Mouse (Mus musculus) myocyte (in vitro differentiated cells): ENCODE data around the gene Sh2d6. TPM values are rescaled to one million over a fixed set of nuclear protein-coding genes. Genes with fewer than 3 reads are reported as not detected.

Experiments
- H3K27me3 ChIP-seq: one replicate; pipeline ENCODE4 v1.6.1; 2011; ENCODE audit not compliant: control insufficient read depth, insufficient read depth, insufficient read length
- H3K36me3 ChIP-seq: one replicate; pipeline ENCODE4 v1.6.1; 2011; ENCODE audit not compliant: control insufficient read depth, insufficient read depth
- H3K4me2 ChIP-seq: one replicate; pipeline ENCODE4 v1.6.1; 2011; ENCODE audit warnings: low read depth, control low read depth
- H3K4me3 ChIP-seq: one replicate; pipeline ENCODE4 v1.5.1; 2011; ENCODE audit warnings: mild to moderate bottlenecking, control low read depth, moderate library complexity
- H3K79me2 ChIP-seq: one replicate; pipeline ENCODE4 v1.6.1; 2011; ENCODE audit not compliant: control insufficient read depth, insufficient read depth
- H3ac ChIP-seq: one replicate; pipeline ENCODE4 v1.6.1; 2011; ENCODE audit not compliant: control insufficient read depth, insufficient read length
- CEBPB ChIP-seq: IDR thresholded peaks from 2 replicates; pipeline ENCODE4 v1.6.1; 2011; ENCODE audit warnings: mild to moderate bottlenecking, moderate library complexity; ENCODE audit not compliant: poor library complexity, insufficient read depth, severe bottlenecking
- E2F4 ChIP-seq: IDR thresholded peaks from one replicate; pipeline ENCODE4 v1.6.1; 2011; ENCODE audit warnings: mild to moderate bottlenecking, control low read depth, moderate library complexity; ENCODE audit not compliant: insufficient read depth
- MAX ChIP-seq: IDR thresholded peaks from one replicate; pipeline ENCODE4 v1.6.1; 2011; ENCODE audit warnings: low read depth, mild to moderate bottlenecking, control low read depth
- MYOD1 ChIP-seq, 3 experiments: IDR thresholded peaks; one replicate each; pipeline ENCODE4 v1.6.1; 2011; ENCODE audit warnings: control low read depth in 2 of 3, low read depth in 2 of 3, mild to moderate bottlenecking in 2 of 3, moderate library complexity in 1 of 3; ENCODE audit not compliant: insufficient read length in 2 of 3, control insufficient read depth in 1 of 3
- MYOG ChIP-seq, 3 experiments: IDR thresholded peaks; one replicate each; pipeline ENCODE4 v1.6.1; 2011; ENCODE audit warnings: control low read depth in 2 of 3, low read depth in 2 of 3, mild to moderate bottlenecking in 2 of 3; ENCODE audit not compliant: insufficient read length in 2 of 3, control insufficient read depth in 1 of 3, insufficient read depth in 1 of 3
- POLR2A ChIP-seq: IDR thresholded peaks from one replicate; pipeline ENCODE4 v1.6.1; 2011; ENCODE audit warnings: low read depth, mild to moderate bottlenecking, control low read depth, moderate library complexity; ENCODE audit not compliant: insufficient read length
- POLR2AphosphoS2 ChIP-seq: IDR thresholded peaks from one replicate; pipeline ENCODE4 v1.6.1; 2011; ENCODE audit warnings: low read depth, control low read depth; ENCODE audit not compliant: insufficient read length
- REST ChIP-seq: IDR thresholded peaks from one replicate; pipeline ENCODE4 v1.6.1; 2011; ENCODE audit warnings: mild to moderate bottlenecking, control low read depth, moderate library complexity; ENCODE audit not compliant: insufficient read depth, insufficient read length
- SRF ChIP-seq: IDR thresholded peaks from one replicate; pipeline ENCODE4 v1.6.1; 2011; ENCODE audit warnings: low read depth; ENCODE audit not compliant: control insufficient read depth, insufficient read length
- TCF12 ChIP-seq: IDR thresholded peaks from one replicate; pipeline ENCODE4 v1.6.1; 2011; ENCODE audit warnings: mild to moderate bottlenecking, control low read depth; ENCODE audit not compliant: poor library complexity, insufficient read depth, severe bottlenecking
- TCF3 ChIP-seq: IDR thresholded peaks from one replicate; pipeline ENCODE4 v1.6.1; 2011; ENCODE audit warnings: low read depth, control low read depth; ENCODE audit not compliant: insufficient read length
- USF1 ChIP-seq: IDR thresholded peaks from one replicate; pipeline ENCODE4 v1.6.1; 2011; ENCODE audit warnings: low read depth, mild to moderate bottlenecking, control low read depth, moderate library complexity
- polyA plus RNA-seq: library from polyadenylated mRNA; unstranded; fragments of >200 nt; fragmentation: generic; extraction: Trizol; gene quantifications from one replicate; pipeline ENCODE4 v1.2.1, GENCODE M21; 2012; ENCODE audit warnings: missing spikeins

The Sh2d6 gene
- polyA plus RNA-seq, 1 experiment = 1.1 TPM

DNA sequence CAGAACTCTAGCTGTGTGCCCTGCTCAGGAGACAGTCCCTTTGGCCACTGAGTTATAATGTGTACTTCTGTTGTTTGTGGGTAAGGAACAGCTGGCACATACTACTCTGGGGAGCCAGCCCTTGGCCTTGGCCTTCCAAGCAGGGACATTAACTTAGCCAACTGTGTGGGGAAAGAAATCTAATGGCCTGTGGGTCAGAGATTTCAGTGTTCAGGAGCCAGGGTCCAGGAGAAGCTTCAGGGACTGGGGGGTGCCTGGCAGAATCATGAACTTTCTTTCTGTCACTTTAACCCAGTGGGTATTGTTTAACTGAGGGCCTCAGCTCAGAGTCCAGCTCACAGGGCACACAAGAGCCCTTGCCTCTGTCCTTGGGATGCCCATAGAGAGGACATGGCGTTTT is 15.4 kb downstream of the Sh2d6 start:
- TF ChIP-seq TCF12 (no peak), CEBPB (no peak), SRF (no peak), POLR2A (no peak), REST (no peak), MAX (no peak), MYOD1 (IDR thresholded peaks at IDR 0.05; ENCODE audit: control insufficient read depth in 1 of 3, insufficient read length in 2 of 3, low read depth in 2 of 3) (peak in 2 of 3 experiments; percentile 4 to 12), E2F4 (no peak), USF1 (no peak), POLR2AphosphoS2 (no peak), MYOG (IDR thresholded peaks at IDR 0.05; ENCODE audit: control insufficient read depth in 1 of 3, insufficient read depth in 1 of 3, insufficient read length in 2 of 3, low read depth in 2 of 3) (peak in 1 of 3 experiments; percentile 64)
- H3K36me3 ChIP-seq = no peaks in the 10 kb centered on the region
- no peaks in the 10 kb centered on the region for H3K27me3 ChIP-seq
- no peaks in the 10 kb centered on the region for H3K79me2 ChIP-seq
- no peak overlapping the region for H3ac ChIP-seq
- H3K4me3 ChIP-seq = no peak overlapping the region
- H3K4me2 ChIP-seq = no peak overlapping the region

DNA sequence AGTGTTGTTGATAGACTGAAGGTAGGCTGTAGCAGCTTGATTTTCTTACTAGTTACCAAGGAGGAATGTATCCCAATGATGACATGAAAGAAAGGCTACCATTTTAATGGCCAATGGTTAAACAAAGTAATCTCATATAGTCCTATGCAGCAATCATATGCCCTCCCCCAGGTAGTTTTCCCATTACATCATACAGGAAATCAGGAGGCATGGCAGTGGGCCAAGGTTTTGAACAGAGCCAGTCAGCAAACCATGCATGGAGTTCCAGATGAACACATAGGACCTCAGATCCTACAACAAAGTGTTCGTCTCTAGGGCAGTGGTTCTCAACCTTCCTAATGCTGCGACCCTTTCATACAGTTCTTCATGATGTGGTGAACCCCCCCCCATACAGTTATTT is 17.6 kb downstream of the Sh2d6 start:
- H3K4me3 ChIP-seq = no peak overlapping the region

DNA sequence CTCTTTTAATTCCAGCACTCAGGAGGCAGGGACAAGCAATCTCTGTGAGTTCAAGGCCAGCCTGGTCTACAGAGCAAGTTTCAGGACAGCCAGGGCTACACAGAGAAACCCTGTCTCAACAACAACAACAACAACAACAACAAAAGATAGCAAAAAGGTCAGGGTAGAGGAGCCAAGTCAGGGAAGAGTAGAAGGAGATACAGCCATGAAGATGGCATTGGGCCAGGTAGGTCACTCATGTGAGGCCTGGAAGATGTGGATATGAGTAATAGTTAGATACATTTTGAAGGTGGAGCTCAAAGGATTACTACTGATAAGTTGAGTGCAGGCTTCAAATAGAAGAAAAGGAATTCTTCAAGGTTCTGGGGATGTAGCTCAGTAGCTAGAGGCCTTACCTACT is 18.2 kb downstream of the Sh2d6 start:
- H3K4me2 ChIP-seq = no peak overlapping the region
- no peaks in the 10 kb centered on the region for H3K79me2 ChIP-seq
- no peaks in the 10 kb centered on the region for H3K27me3 ChIP-seq
- no peaks in the 10 kb centered on the region for H3K36me3 ChIP-seq
- H3ac ChIP-seq = no peak overlapping the region
- no peak overlapping the region for H3K4me3 ChIP-seq
- no peak for TF ChIP-seq TCF3
- TF ChIP-seq CEBPB = no peak
- TF ChIP-seq MAX = no peak
- TF ChIP-seq USF1 = no peak
- no peak for TF ChIP-seq MYOD1 (IDR thresholded peaks at IDR 0.05; ENCODE audit: control insufficient read depth in 1 of 3, insufficient read length in 2 of 3, low read depth in 2 of 3)
- no peak for TF ChIP-seq POLR2A
- no peak for TF ChIP-seq REST

More for the DNA sequence above, 17.6 kb downstream of the Sh2d6 start:
- H3K27me3 ChIP-seq = no peaks in the 10 kb centered on the region
- TF ChIP-seq CEBPB (no peak), E2F4 (no peak), MYOD1 (IDR thresholded peaks at IDR 0.05; ENCODE audit: control insufficient read depth in 1 of 3, insufficient read length in 2 of 3, low read depth in 2 of 3) (no peak), TCF3 (no peak), MYOG (IDR thresholded peaks at IDR 0.05; ENCODE audit: control insufficient read depth in 1 of 3, insufficient read depth in 1 of 3, insufficient read length in 2 of 3, low read depth in 2 of 3) (no peak)
- H3K4me2 ChIP-seq = no peak overlapping the region
- no peaks in the 10 kb centered on the region for H3K36me3 ChIP-seq
- no peak overlapping the region for H3ac ChIP-seq
- no peaks in the 10 kb centered on the region for H3K79me2 ChIP-seq

DNA sequence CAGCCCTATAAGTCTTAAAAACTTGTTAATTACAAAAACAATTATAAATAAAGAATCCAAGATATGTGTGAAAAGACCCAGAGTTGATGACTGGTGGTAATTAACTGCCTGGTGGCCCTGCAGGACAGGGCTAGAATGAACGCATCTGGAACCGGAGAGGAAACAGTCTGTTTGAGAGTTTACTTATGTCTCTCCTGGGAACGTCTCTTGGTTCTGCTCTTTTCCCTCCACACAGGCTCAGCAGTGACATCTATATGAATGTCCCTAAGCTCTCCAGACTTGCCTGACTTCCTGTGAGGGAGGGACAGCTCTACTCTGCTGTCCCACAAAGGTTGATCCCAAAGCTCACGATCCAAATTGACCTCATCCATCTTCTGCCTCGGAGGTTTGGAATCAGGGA is 22.6 kb downstream of the Sh2d6 start:
- Histone ChIP-seq H3K27me3 (no peaks in the 10 kb centered on the region), H3K4me3 (no peak overlapping the region), H3ac (no peak overlapping the region), H3K4me2 (no peak overlapping the region), H3K79me2 (no peaks in the 10 kb centered on the region), H3K36me3 (no peaks in the 10 kb centered on the region)
- no peak for TF ChIP-seq POLR2A
- TF ChIP-seq CEBPB = no peak
- TF ChIP-seq USF1 = no peak

DNA sequence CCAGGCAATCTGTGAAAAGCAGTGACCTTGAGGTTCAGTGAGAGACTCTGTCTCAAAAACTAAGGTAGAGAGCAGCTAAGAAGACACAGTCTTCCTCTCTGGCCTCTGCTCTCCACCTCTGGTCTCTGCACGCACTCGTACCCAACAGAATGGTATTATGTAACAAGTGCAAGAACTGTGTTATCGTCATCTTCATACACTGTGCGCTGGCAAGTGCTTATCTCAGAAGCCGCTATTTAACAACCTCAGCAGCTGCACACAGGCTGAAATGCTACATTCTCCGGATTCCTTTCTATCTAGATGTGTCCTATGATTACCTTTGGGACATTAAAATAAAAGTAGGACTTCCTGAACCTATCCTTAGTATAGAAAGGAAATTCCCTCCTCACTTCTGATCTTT is 28.6 kb downstream of the Sh2d6 start:
- H3K36me3 ChIP-seq = no peaks in the 10 kb centered on the region
- no peak overlapping the region for H3ac ChIP-seq
- TF ChIP-seq MYOD1 (IDR thresholded peaks at IDR 0.05; ENCODE audit: control insufficient read depth in 1 of 3, insufficient read length in 2 of 3, low read depth in 2 of 3) = peak in 2 of 3 experiments; percentile 66 to 68
- 0 out of 2 replicates have a peak, but pooled peaks have one; percentile 1 for TF ChIP-seq CEBPB
- TF ChIP-seq POLR2AphosphoS2 = no peak
- TF ChIP-seq MYOG (IDR thresholded peaks at IDR 0.05; ENCODE audit: control insufficient read depth in 1 of 3, insufficient read depth in 1 of 3, insufficient read length in 2 of 3, low read depth in 2 of 3) = peak in 2 of 3 experiments; percentile 7 to 57
- TF ChIP-seq TCF12 = peak; percentile 36
- no peak for TF ChIP-seq USF1
- no peaks in the 10 kb centered on the region for H3K27me3 ChIP-seq
- H3K79me2 ChIP-seq = no peaks in the 10 kb centered on the region
- no peak overlapping the region for H3K4me3 ChIP-seq
- peak overlapping the region; percentile 33 for H3K4me2 ChIP-seq

DNA sequence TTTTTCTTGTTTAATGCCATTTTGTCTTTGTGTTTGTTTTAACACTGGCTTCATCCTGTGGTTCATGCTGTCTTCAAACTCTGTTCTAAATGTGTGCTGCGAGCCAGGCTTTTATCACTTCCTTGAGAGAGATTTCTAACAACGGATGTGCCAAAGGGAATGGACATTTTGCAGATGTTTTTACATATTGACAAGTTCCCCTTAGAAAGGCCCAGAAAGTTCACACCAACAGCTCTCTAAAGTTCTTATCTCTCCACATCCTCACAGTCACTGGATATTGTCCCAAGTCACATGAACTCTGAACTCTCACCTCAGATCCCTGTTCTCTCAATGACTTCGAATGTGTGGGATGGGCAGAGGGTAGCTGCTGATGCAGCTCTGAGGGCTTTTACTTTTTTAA is 30.4 kb downstream of the Sh2d6 start:
- Histone ChIP-seq H3K4me3 (no peak overlapping the region), H3K27me3 (no peaks in the 10 kb centered on the region), H3ac (no peak overlapping the region), H3K79me2 (no peaks in the 10 kb centered on the region), H3K36me3 (no peaks in the 10 kb centered on the region), H3K4me2 (no peak overlapping the region)
- no peak for TF ChIP-seq E2F4
- TF ChIP-seq TCF12 = no peak
- no peak for TF ChIP-seq MYOG (IDR thresholded peaks at IDR 0.05; ENCODE audit: control insufficient read depth in 1 of 3, insufficient read depth in 1 of 3, insufficient read length in 2 of 3, low read depth in 2 of 3)
